Mouse (Mus musculus) T-helper 17 cell (primary cell): ENCODE measurements at regions not wholly inside any gene's neighbourhood (a gene's known extent, or its start where the extent isn't known, plus 50 kb on each side); places are given as distances from the start of the nearest gene placed in this dataset.

ENCODE experiments used
- in situ Hi-C, 2 experiments: fragments of 300-600 bp; cut with MboI, MseI; formaldehyde crosslinking; loops; 1 replicate in 1 of 2; 2 replicates in 1 of 2; pipeline ENCODE4 v1.15.1; 2025; ENCODE audit warnings: high pct_unique_total_duplicates in 2 of 2

GRCm38 (mm10) chrX:33416321-33416720 is 103.1 kb downstream of the Btbd35f12 start:
- in situ Hi-C loops: loop anchor here (5.0 to 10.0 kb wide), 2 partner anchors 302 to 304 kb away; no protein-coding TSS in a partner anchor
